Mouse (Mus musculus) midbrain, postnatal 0 days (tissue): ENCODE data around the gene Gm9958. TPM values are rescaled to one million over a fixed set of nuclear protein-coding genes. Genes with fewer than 3 reads are reported as not detected.

Experiments
- ATAC-seq: fragments of 200-750 bp; cut with Nextera tagmentation; 2 replicates; pipeline ENCODE4 v1.8.0; 2017; ENCODE audit warnings: moderate number of reproducible peaks, mild to moderate bottlenecking, moderate TSS enrichment, moderate library complexity; ENCODE audit not compliant: low FRiP score
- DNase-seq: peaks from one replicate; pipeline ENCODE4 v3.0.0-alpha.2; 2015; ENCODE audit warnings: low spot score
- H3K27ac ChIP-seq: fragments of 300-500 bp; sonication (generic); 2 replicates; pipeline ENCODE4 v1.5.1; 2014; ENCODE audit warnings: low read depth, mild to moderate bottlenecking, low read length, mixed read lengths
- H3K27me3 ChIP-seq: fragments of 300-500 bp; sonication (generic); 2 replicates; pipeline ENCODE4 v1.6.1; 2014; ENCODE audit warnings: low read length, control low read depth, mixed read lengths; ENCODE audit not compliant: insufficient read depth
- H3K36me3 ChIP-seq: fragments of 300-500 bp; sonication (generic); 2 replicates; pipeline ENCODE4 v1.6.1; 2014; ENCODE audit warnings: low read length, control low read depth, mixed read lengths; ENCODE audit not compliant: insufficient read depth
- H3K4me1 ChIP-seq: fragments of 300-500 bp; sonication (generic); 2 replicates; pipeline ENCODE4 v1.6.1; 2014; ENCODE audit warnings: mild to moderate bottlenecking, control low read depth, antibody characterized with exemption, low read length, mixed read lengths; ENCODE audit not compliant: insufficient read depth
- H3K4me2 ChIP-seq: fragments of 300-500 bp; sonication (generic); 2 replicates; pipeline ENCODE4 v1.6.1; 2014; ENCODE audit warnings: low read depth, mild to moderate bottlenecking, low read length, mixed read lengths; ENCODE audit not compliant: poor library complexity, severe bottlenecking
- H3K4me3 ChIP-seq: fragments of 300-500 bp; sonication (generic); 2 replicates; pipeline ENCODE4 v1.5.1; 2014; ENCODE audit warnings: low read depth, mild to moderate bottlenecking, low read length, moderate library complexity
- H3K9ac ChIP-seq: fragments of 300-500 bp; sonication (generic); replicated peaks from 2 replicates; pipeline ENCODE4 v1.6.1; 2014; ENCODE audit warnings: mild to moderate bottlenecking, low read length, moderate library complexity, mixed read lengths; ENCODE audit not compliant: poor library complexity, severe bottlenecking
- H3K9me3 ChIP-seq: fragments of 300-500 bp; sonication (generic); 2 replicates; pipeline ENCODE4 v1.6.1; 2016; ENCODE audit warnings: low read length, control low read depth
- CTCF ChIP-seq: IDR thresholded peaks from 2 replicates; pipeline ENCODE4 v1.5.1; 2016; ENCODE audit warnings: antibody characterized with exemption, mild to moderate bottlenecking
- WGBS: fragments of 180-500 bp; shearing (Covaris S2); extraction: QIAGEN DNeasy Blood & Tissue Kit; methylation state at CpG from one replicate; pipeline ENCODE4 v1.1.7; 2014; 5-methylcytosine and 5-hydroxymethylcytosine counted together
- polyA plus RNA-seq: library from polyadenylated mRNA; unstranded; fragments of >200 nt; fragmentation: Nextera tagmentation; extraction: Ambion mirVana; gene quantifications from 2 replicates; pipeline ENCODE4 v1.2.1, GENCODE M21; 2015
- total RNA-seq: library from RNA; depleted of rRNA; stranded (reverse); fragments of >200 nt; gene quantifications from 2 replicates; pipeline ENCODE4 v1.2.3, GENCODE M21; 2014

The Gm9958 gene
- total and polyA plus RNA-seq, 2 experiments from 2014 or later: 1.1 TPM

GRCm38 (mm10) chr5:90365141-90365951 lies 1.7 kb upstream of the Gm9958 start:
- peak; percentile 31 for ATAC-seq
- Histone ChIP-seq H3K36me3 (no peaks in the 10 kb centered on the region), H3K27ac (peak overlapping the region; percentile 99), H3K4me3 (peak overlapping the region; percentile 79), H3K4me1 (peaks cover 8% of the 10 kb centered on the region; the same call in 1 of the 2 replicates), H3K4me2 (peak overlapping the region; percentile 75), H3K9me3 (no peaks in the 10 kb centered on the region), H3K9ac (peak overlapping the region; percentile 98), H3K27me3 (no peaks in the 10 kb centered on the region)
- under 1% methylated on average over 55 of the region's 61 CpGs for WGBS
- peak; percentile 23 for DNase-seq
- peak; percentile 27 for TF ChIP-seq CTCF

- H3K36me3 ChIP-seq: no peaks in the 10 kb centered on the region
- DNase-seq: peak; percentile 95
- peak within 1 kb of the TSS; percentile 79 for H3K4me3 ChIP-seq
- no peak for TF ChIP-seq CTCF
- peak; percentile 96 for ATAC-seq
- under 1% methylated on average over 41 of the region's 104 CpGs for WGBS
- peak within 1 kb of the TSS; percentile 99 for H3K27ac ChIP-seq
- H3K4me2 ChIP-seq: peak within 1 kb of the TSS; percentile 75
- no peaks in the 10 kb centered on the region for H3K27me3 ChIP-seq
- no peaks in the 10 kb centered on the region for H3K9me3 ChIP-seq
- H3K9ac ChIP-seq: peak within 1 kb of the TSS; percentile 98
- H3K4me1 ChIP-seq: peaks cover 8% of the 10 kb centered on the region; the same call in 1 of the 2 replicates
These were observed 610 bp upstream of the Gm9958 start, which contains the start of gene Ankrd17 for GRCm38 (mm10) chr5:90366121-90367066. Gene Ankrd17, minus strand, starts transcription at chr5:90366577.

- Histone ChIP-seq H3K4me3 (no peak overlapping the region), H3K9ac (no peak overlapping the region), H3K9me3 (no peaks in the 10 kb centered on the region), H3K27ac (no peak overlapping the region), H3K4me1 (no peaks in the 10 kb centered on the region), H3K27me3 (no peaks in the 10 kb centered on the region), H3K36me3 (no peaks in the 10 kb centered on the region), H3K4me2 (no peak overlapping the region)
- DNase-seq: no peak
- ATAC-seq: no peak
- no peak for TF ChIP-seq CTCF
- 90% methylated on average over 5 of the region's 5 CpGs for WGBS
These were observed 3.4 kb downstream of the Gm9958 start for GRCm38 (mm10) chr5:90370401-90370800.

- H3K9ac ChIP-seq: no peak overlapping the region
- no peak overlapping the region for H3K4me3 ChIP-seq
- no peaks in the 10 kb centered on the region for H3K9me3 ChIP-seq
- H3K27ac ChIP-seq: no peak overlapping the region
- H3K27me3 ChIP-seq: no peaks in the 10 kb centered on the region
- H3K4me2 ChIP-seq: no peak overlapping the region
- DNase-seq (no peak), ATAC-seq (no peak)
- whole genome bisulfite sequencing: 96% methylated on average over 4 of the region's 4 CpGs
- no peaks in the 10 kb centered on the region for H3K36me3 ChIP-seq
- no peak for TF ChIP-seq CTCF
- H3K4me1 ChIP-seq: no peaks in the 10 kb centered on the region
These were observed 6.7 kb downstream of the Gm9958 start for GRCm38 (mm10) chr5:90373708-90374107.

GRCm38 (mm10) chr5:90381458-90381857 lies 14.5 kb downstream of the Gm9958 start:
- H3K9ac ChIP-seq: no peak overlapping the region
- no peaks in the 10 kb centered on the region for H3K27me3 ChIP-seq
- ATAC-seq (no peak), DNase-seq (peak; percentile 35)
- no peak overlapping the region for H3K4me2 ChIP-seq
- no peak for TF ChIP-seq CTCF
- H3K4me1 ChIP-seq: no peaks in the 10 kb centered on the region
- H3K4me3 ChIP-seq: no peak overlapping the region
- H3K27ac ChIP-seq: no peak overlapping the region
- WGBS: 79% methylated on average over 4 of the region's 4 CpGs
- no peaks in the 10 kb centered on the region for H3K9me3 ChIP-seq
- no peaks in the 10 kb centered on the region for H3K36me3 ChIP-seq
